Mouse (Mus musculus): Measurements from ENCODE around the gene Lamtor3.

DNA sequence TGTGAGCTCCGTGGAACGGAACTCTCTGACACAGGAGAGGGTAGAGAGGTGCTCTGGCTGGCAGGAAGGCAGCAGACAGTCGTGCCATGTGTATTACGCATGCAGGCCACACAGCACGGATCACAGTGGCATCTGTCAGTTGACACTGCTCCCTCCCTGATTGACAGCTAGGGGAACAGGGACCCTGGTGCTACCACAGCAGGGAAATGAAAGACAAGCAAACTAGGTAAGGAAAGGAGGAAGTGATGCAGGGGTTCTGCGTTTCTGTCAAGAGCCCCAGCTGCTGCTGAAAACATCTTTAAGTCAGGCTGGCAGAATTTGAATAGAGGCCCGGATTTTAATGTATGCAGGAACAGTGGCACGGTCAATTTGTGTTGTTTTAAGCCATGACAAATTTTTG lies 45.2 kb downstream of the Lamtor3 start:
- TF ChIP-seq GATA1 (IDR thresholded peaks at IDR 0.05; ENCODE audit: borderline replicate concordance, low read length), result no peak
- TF ChIP-seq FLI1 (IDR thresholded peaks at IDR 0.05; ENCODE audit: low read length), result no peak
